Mouse (Mus musculus) cerebellum, adult 2 months (tissue): ENCODE measurements around the gene Vmn2r96.

Experiments used
- CTCF ChIP-seq: fragments of 200-500 bp; IDR thresholded peaks from 2 replicates; pipeline ENCODE4 v1.5.1; 2011; ENCODE audit warnings: low read depth, mild to moderate bottlenecking, control low read depth, low read length, moderate library complexity, borderline replicate concordance; ENCODE audit not compliant: insufficient read depth
- POLR2A ChIP-seq: fragments of 200-500 bp; IDR thresholded peaks from 2 replicates; pipeline ENCODE4 v1.6.1; 2011; ENCODE audit warnings: low read length, control low read depth, borderline replicate concordance; ENCODE audit not compliant: insufficient read depth

DNA sequence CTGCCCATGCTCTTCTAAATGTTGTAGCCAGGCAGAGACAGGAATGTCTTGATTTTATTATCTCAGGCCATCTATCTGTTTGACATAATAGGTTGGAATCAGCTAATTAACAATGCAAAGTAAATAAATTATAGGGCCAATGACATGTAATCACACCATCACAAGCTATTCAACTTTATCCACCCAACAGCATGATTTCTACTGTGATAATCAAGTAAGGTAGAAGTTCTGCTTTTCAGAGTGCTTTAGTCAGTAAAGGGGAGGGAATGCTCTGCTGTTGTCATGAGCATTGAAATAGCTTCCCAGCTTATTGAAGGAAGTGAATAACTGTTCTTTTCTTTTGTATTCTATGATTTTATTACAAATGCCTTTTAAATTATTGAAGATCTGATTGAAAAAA is 53.6 kb downstream of the Vmn2r96 start:
- TF ChIP-seq CTCF: no peak
- TF ChIP-seq POLR2A: no peak
